Mouse (Mus musculus): ENCODE data around the gene Dmc1.
A peak's percentile ranks its signal among the peaks of the same experiment; 100 is the strongest.

Dmc1 gene

DNA sequence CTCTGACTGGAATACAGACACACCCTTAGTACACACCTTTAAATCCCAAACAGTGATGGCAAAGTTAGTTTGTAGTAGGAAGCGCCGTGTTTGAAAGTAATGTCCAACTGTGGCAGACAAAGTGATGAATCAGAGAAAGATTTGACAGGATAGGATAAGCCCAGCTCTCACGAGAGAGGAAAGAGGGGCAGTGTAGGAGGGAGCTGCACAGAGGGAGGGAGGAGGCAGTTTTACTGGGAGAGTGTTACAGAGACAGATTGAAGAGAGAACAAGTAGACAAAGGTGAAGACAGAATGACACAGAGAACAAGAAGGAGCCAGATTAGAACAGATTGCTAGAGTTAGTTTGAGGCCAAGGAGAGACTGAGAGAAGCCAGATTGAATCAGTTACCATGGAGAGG lies 45.3 kb downstream of the Dmc1 start:
- no peak for DNase-seq

GRCm38 (mm10) chr15:79552566-79552965 lies 52.3 kb downstream of the Dmc1 start:
- no peak for DNase-seq

DNA sequence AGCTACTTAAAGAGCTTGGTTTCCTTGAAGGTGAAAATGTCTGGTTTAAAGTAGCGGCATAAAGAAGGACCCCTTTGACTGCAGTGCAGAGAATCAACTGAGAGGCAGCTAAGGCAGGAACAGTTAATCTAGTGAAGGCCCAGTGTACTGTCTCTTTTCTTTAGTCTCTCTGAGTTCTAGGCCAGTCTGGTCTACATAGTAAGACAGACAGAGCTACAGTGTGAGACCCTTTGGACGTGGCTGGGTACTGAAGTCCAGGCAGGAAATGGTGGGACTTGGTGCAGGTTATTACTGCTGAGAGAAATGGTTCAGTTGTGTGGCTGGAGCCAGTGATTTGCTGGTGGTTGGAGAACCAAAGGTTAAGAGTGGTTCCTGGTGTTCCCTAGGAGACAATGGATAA lies 56.7 kb downstream of the Dmc1 start:
- no peak for DNase-seq

DNA sequence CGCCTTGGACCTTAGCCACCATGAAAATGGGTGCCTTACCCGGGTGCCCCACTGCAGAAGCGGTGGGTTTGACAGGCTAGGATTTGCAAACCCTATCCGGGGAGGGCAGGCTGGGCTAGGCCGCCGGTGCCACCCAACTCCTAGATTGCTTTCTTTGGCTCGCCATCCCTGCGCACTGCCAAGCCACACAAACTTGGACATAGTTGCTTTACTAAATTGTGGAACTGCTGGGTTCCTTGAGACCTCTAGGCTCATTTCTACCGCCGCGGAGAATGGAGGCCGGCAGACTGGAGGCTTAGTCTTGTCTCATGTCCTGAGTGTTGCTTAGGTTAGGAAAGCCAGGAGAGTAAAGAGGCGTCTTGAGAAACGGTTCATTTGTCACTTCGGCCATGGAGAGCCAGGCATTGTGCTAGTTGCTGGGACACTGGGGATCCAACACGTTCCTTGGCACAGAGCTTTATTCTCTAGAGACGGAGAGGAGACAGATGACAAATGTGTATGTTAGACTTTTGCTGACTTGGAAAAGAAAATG lies 57.6 kb downstream of the Dmc1 start:
- no peak for DNase-seq

DNA sequence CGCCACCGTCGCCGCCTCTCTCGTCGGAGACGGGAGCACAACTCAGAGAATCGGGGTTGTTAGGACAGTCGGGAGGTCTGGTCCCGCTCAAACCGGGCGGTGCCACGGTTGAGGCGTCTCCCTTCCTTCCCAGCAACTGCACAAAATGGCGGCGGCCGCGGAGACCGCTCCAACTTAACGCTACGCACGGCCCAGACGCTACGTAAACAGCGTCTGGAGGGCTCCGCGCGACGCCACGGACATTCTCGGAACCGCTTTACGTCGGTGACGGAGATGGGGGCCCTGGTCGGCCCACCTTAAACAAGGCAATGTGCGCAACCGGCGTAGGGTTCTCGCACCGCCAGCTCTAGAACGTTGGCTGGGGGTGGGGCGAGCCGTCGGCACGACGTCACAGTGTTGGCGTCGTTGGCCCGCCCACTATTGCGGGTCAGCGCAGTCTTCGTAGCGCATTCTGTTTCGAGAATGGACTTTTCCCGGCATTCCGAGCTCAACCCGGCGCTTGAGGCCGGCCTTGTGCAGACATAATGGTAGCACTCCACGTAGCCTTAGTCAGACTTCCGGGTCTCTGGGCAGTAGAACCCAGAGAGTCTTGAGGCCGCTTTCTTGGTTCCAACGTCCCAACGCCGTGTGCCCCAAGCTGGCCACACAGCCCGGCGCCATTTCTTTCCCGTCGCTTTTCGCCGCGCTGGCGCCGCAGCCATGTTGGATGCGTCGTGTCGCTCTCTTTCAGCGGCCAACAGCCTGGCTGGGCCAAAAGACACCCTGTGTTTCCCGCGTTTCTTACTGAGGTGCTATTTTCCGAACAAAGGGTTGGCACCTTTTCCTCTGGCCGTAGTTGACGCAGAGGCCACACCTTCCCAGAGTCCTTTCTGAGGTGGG lies 58.3 kb downstream of the Dmc1 start, which contains the start of gene Ddx17:
Gene Ddx17 (minus strand): TSS at position 332 of the 879 bp plus-strand sequence.
- peak; percentile 99 to 100 for DNase-seq

GRCm38 (mm10) chr15:79545921-79546399 lies 58.9 kb downstream of the Dmc1 start:
- peak in 1 of 2 experiments; percentile 81 for DNase-seq

DNA sequence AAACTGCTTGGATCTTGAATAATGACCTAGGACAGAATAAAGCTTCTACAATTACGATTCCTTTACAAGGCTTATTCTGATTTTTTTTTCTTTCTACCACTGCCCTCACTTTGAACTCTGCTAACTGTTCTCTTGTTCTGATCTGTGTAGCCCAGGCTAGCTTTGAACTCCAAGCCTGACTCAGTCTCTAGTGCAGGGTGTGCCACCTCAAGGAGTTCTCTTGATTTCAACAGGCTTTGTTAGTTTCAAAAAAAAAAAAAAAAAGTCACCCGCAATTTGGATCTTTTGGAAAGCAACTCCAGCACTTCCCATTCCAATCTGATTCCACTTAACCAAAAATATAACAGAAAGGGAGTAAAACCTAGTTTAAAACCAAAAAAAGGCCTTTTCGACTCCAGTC lies 59.4 kb downstream of the Dmc1 start:
- DNase-seq, result no peak

- DNase-seq, result no peak
Measured at GRCm38 (mm10) chr15:79543968-79544367, 60.9 kb downstream of the Dmc1 start.

GRCm38 (mm10) chr15:79533796-79534195 lies 71.1 kb downstream of the Dmc1 start:
- DNase-seq, result no peak

GRCm38 (mm10) chr15:79529935-79530334 lies 75.0 kb downstream of the Dmc1 start:
- no peak for DNase-seq

GRCm38 (mm10) chr15:79527991-79528639 lies 76.8 kb downstream of the Dmc1 start:
- no peak for DNase-seq

GRCm38 (mm10) chr15:79527192-79527591 lies 77.7 kb downstream of the Dmc1 start:
- DNase-seq, result peak; percentile 67 to 77

DNA sequence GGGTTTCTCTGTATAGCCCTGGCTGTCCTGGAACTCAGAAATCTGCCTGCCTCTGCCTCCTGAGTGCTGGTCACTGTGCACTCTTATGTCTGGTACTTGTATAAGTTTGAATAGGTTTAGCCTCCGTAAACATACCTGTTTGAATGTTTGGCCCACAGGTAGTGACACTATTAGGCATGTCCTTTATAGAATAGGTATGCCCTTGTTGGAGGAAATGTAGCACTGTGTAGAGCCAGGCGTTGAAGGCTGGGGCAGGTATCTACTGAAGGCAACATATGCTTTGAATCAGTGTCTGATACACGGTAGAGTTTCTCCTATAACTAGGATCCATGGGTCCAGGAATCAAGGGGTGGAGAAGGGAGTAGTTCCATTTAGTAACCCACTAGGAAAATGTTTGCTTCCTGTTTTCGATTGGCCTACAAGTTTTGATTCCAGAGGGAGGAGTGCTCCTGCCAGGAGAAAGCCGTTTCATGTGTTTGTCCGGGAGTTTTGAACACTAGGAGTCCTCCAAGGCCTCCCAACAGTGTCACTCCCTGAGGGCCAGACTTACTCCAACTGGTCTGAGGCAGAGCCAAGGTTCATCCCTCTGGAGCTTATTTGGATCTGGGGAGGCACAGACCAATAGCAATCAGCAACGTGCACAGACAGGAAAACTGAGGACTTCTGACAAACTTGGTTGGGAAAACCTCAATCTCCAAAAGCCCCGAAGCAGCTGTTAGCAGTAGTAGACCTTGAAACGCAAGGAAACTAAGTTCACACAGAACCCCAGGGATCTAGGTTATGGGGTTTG lies 78.7 kb downstream of the Dmc1 start:
- no peak for DNase-seq

GRCm38 (mm10) chr15:79525564-79525963 lies 79.3 kb downstream of the Dmc1 start:
- no peak for DNase-seq

DNA sequence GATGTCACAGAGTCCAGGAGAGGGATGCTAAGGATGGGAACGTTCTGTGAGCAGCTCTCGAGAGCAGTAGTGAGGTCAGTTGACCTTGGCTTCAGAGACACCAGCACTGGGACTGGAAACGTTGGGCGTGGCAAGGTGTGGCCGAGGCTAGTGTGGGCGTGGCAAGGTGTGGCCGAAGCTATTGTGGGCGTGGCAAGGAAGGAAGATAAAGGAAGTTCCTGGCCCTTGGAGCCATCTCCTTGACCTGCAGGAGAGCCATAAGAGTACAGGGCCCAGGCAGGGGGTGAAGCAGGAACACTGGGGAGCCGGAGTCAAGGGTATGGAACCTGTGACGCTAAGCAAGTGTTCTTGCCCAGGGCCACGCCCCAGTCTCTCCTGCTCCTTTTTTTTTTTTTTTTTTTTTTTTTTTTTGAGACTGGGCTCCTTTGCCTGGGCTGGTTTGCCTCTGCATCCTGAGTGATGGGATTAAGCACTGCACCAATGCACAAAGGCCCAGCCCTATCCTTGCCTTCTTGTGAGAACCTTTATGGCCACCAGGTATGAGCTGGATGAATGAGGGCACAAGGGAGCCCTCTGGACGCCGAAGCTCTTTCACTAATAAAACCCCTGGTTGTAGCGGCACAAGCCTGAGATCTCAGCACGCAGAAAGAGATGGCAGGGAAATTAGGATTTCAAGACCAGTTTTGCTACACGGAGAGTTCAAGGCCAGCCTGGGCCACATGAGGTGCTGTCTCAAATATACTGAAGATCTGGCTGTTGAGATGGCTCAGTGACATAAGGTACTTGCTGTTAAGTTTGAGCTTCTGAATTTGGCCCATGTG lies 85.3 kb downstream of the Dmc1 start:
- DNase-seq, result no peak

- DNase-seq, result no peak
Measured at GRCm38 (mm10) chr15:79518571-79518970, 86.3 kb downstream of the Dmc1 start.

GRCm38 (mm10) chr15:79517710-79518109 lies 87.2 kb downstream of the Dmc1 start:
- DNase-seq, result peak; percentile 36 to 56

- DNase-seq, result peak; percentile 47 to 70
Measured at GRCm38 (mm10) chr15:79516171-79517096, 88.5 kb downstream of the Dmc1 start, which contains the start of gene Kdelr3. TSS of gene Kdelr3 (plus strand) at chr15:79516411.

DNA sequence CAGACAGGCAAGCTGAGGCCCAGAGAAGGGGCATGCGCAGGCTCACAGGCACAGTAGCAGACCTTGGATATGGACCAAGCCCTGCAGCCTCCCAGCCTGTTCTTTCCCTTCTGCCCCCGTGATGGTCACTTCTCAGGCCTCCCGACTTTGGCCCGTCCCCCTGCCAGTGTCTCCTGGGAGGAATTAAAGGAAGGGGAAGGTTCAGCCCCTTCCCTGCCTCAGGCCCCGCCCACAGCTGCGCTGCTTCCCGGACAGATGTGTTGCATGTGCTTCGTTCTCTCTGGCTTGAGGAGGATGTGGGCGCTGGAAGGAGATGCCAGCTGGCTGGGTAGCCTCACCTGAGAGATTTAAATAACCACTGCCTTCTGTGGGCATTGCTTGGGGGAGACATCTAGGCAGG lies 91.0 kb downstream of the Dmc1 start:
- no peak for DNase-seq

GRCm38 (mm10) chr15:79511553-79512320 lies 93.2 kb downstream of the Dmc1 start:
- peak; percentile 89 to 93 for DNase-seq
